Mouse (Mus musculus) stomach, embryonic 16.5 days (tissue): ENCODE data around the gene Faim. TPM values are rescaled to one million over a fixed set of nuclear protein-coding genes. Genes with fewer than 3 reads are reported as not detected.

Experiments used
- ATAC-seq: fragments of 200-750 bp; cut with Nextera tagmentation; 2 replicates; pipeline ENCODE4 v1.8.0; 2017; ENCODE audit warnings: moderate number of reproducible peaks, moderate TSS enrichment; ENCODE audit not compliant: insufficient read depth, low FRiP score
- H3K27ac ChIP-seq: fragments of 300-500 bp; sonication (generic); 2 replicates; pipeline ENCODE4 v1.5.1; 2014; ENCODE audit warnings: low read length
- H3K27me3 ChIP-seq: fragments of 300-500 bp; sonication (generic); 2 replicates; pipeline ENCODE4 v1.6.1; 2014; ENCODE audit warnings: low read length, control low read depth, mixed read lengths; ENCODE audit not compliant: control insufficient read depth, insufficient read depth
- H3K36me3 ChIP-seq: fragments of 300-500 bp; sonication (generic); 2 replicates; pipeline ENCODE4 v1.6.1; 2014; ENCODE audit warnings: low read length; ENCODE audit not compliant: control insufficient read depth, insufficient read depth
- H3K4me1 ChIP-seq: fragments of 300-500 bp; sonication (generic); 2 replicates; pipeline ENCODE4 v1.6.1; 2014; ENCODE audit warnings: low read length, control low read depth, mixed read lengths; ENCODE audit not compliant: control insufficient read depth, insufficient read depth
- H3K4me2 ChIP-seq: fragments of 300-500 bp; sonication (generic); 2 replicates; pipeline ENCODE4 v1.6.1; 2014; ENCODE audit warnings: low read depth, low read length, mixed read lengths
- H3K4me3 ChIP-seq: fragments of 300-500 bp; sonication (generic); replicated peaks from 2 replicates; pipeline ENCODE4 v1.5.1; 2014; ENCODE audit warnings: mild to moderate bottlenecking, low read length
- H3K9ac ChIP-seq: fragments of 300-500 bp; sonication (generic); 2 replicates; pipeline ENCODE4 v1.6.1; 2014; ENCODE audit warnings: low read length
- H3K9me3 ChIP-seq: fragments of 300-500 bp; sonication (generic); replicated peaks from 2 replicates; pipeline ENCODE4 v1.6.1; 2016; ENCODE audit warnings: low read length, control low read depth; ENCODE audit not compliant: control insufficient read depth
- WGBS: fragments of 180-500 bp; shearing (Covaris S2); extraction: QIAGEN DNeasy Blood & Tissue Kit; methylation state at CpG from one replicate; pipeline ENCODE4 v1.1.7; 2014; 5-methylcytosine and 5-hydroxymethylcytosine counted together
- polyA plus RNA-seq: library from polyadenylated mRNA; unstranded; fragments of >200 nt; fragmentation: Nextera tagmentation; extraction: Ambion mirVana; gene quantifications from 2 replicates; pipeline ENCODE4 v1.2.1, GENCODE M21; 2015

The Faim gene
- 31.7 and 37.9 TPM in 2 replicates for polyA plus RNA-seq

DNA sequence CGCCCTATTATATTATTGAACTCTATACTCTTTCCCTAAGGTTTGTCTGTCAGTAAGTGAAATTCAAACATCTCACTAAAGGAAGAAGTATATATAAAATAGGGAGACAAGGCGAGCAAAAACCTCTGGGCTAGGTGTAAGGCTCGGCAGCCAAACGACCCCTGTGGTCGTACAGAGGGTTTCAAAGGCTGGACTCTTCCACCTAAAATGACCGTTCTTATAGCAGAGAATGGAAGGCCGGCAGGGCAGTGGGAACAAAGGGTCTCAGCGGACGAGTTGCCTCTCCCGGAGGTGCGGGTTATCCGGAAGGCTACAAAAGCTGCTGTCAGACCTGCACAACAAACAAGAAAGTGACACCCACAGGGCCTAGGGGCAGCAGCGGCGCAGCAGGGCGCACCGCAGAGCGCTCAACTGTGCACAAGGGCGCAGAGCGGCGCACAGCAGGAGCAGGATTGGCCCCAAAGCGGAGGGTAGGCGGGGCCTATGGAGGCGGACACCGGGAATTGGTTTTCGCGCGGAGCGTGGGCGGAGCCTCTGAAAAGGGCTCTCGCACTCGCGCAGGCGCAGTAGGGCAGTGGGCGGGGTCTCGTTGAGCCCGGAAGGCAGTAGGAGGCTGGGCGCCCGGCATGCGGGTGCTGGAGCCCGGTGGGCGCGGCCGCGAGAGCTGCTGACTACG lies at the start of gene Faim:
Gene Faim, plus strand, starts transcription at position 574 of the 676 bp plus-strand sequence.
- 0 out of 2 replicates have a peak within 1 kb of the TSS, but pooled peaks have one; percentile 39 for H3K27ac ChIP-seq
- H3K4me2 ChIP-seq, result peak within 1 kb of the TSS; percentile 87
- ATAC-seq, result peak; percentile 99
- H3K9ac ChIP-seq, result peak within 1 kb of the TSS; percentile 81
- H3K4me3 ChIP-seq, result peak within 1 kb of the TSS; percentile 84
- peaks cover 5% of the 10 kb centered on the region for H3K27me3 ChIP-seq
- H3K9me3 ChIP-seq, result no peaks in the 10 kb centered on the region
- WGBS, result 1% methylated on average over 45 of the region's 45 CpGs
- H3K4me1 ChIP-seq, result no peaks in the 10 kb centered on the region; the same call in 1 of the 2 replicates
- H3K36me3 ChIP-seq, result no peaks in the 10 kb centered on the region

- Histone ChIP-seq H3K9me3 (no peaks in the 10 kb centered on the region), H3K27ac (no peak overlapping the region), H3K4me3 (no peak overlapping the region), H3K4me2 (no peak overlapping the region), H3K36me3 (no peaks in the 10 kb centered on the region), H3K27me3 (no peaks in the 10 kb centered on the region), H3K9ac (no peak overlapping the region), H3K4me1 (no peaks in the 10 kb centered on the region)
- ATAC-seq, result no peak
- 20% methylated on average over 2 of the region's 2 CpGs for WGBS
Observed at GRCm38 (mm10) chr9:98939290-98939689, 46.9 kb upstream of the Faim start.

DNA sequence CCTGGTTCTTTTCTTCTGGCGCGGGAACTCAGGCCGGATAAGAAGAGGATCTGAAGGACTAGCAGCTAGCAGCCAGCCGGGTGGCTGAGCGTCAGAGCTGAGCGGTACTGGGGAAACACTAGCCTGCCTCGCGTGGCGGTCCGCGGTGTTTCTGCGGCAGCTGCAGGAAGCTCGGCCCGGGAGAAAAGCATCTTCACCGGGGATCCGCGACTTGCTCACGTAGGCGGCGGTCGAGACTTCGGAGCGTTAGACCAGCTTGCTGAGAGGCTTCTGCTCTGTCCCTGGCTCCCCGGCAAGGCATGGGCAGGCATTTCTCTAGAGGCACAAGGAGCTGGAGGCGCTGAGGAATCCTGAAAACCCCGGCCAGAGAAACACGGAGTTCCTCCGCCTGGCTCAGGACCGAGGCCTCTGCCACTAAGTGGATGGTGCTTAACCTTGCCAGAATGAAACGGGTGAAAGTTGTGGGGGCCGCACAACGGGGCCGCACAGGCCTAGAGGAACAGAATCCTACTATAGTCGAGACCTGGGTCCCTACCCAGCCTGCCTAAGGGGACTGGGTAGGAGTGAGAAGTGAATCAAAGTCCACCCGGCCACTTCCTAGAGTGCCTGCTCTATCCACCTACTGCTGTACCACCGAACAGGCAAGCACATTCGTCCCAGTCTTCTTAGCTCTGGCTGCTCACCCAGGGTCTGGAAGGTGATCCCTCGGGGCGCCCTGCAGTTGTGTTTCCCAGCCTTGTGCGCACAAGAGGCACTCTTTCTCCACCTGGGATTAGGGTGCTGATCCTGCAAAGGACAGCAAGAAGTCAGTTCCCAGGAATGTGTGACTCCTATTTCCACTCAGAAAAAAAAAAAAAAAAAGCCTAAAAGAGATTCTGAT lies 33.8 kb upstream of the Faim start:
- Histone ChIP-seq H3K4me2 (0 out of 2 replicates have a peak overlapping the region, but pooled peaks have one; percentile 9), H3K9me3 (no peaks in the 10 kb centered on the region), H3K4me3 (0 out of 2 replicates have a peak overlapping the region, but pooled peaks have one; percentile 4), H3K9ac (no peak overlapping the region), H3K4me1 (peaks cover 25% of the 10 kb centered on the region), H3K36me3 (no peaks in the 10 kb centered on the region), H3K27ac (no peak overlapping the region), H3K27me3 (peaks cover 67% of the 10 kb centered on the region)
- no peak for ATAC-seq
- under 1% methylated on average over 40 of the region's 40 CpGs for WGBS

DNA sequence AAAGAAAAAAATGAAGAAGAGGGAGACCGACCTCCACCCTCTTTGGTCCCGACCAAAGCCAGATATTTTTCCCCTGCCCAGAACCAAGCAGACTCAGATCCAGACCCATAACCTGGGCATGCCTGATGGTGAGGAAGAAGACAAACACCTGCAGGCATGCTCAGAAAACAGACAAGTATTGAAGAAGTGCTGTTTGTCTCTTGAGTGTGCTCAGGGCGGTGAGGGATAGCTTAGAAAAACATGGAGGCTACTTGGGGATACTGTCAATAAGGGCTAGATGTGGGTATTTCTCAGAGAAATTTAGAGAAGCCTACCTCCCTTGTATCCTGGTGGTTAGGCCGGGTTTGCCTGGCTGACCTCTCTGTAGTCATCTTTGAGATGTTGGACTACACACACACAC lies 32.9 kb upstream of the Faim start:
- Histone ChIP-seq H3K36me3 (no peaks in the 10 kb centered on the region), H3K4me2 (no peak overlapping the region), H3K27me3 (peaks cover 72% of the 10 kb centered on the region), H3K9me3 (no peaks in the 10 kb centered on the region), H3K9ac (no peak overlapping the region), H3K4me3 (no peak overlapping the region), H3K4me1 (peaks cover 25% of the 10 kb centered on the region), H3K27ac (no peak overlapping the region)
- WGBS, result 5% methylated on average over 4 of the region's 4 CpGs
- no peak for ATAC-seq

DNA sequence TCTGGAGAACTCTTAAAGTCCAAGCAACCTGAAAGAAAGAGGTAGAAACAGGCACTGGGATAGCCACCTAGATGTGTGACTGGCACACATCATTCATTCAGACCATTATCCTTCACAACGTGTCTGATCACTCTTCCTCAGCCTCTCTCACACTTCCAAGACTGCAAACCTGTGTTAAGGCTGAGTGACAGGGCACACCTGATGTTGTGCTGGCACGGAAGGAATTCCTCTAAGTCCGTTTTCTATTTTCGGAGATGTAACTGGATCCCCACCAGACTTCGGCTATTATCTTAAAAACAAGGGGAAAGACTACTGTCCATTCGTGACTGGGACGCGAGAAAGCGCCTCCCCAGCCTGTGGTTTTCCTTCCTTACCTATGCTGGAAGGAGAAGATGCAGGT lies 32.3 kb upstream of the Faim start:
- no peak for ATAC-seq
- no peak overlapping the region for H3K9ac ChIP-seq
- WGBS, result 2% methylated on average over 9 of the region's 9 CpGs
- peaks cover 25% of the 10 kb centered on the region for H3K4me1 ChIP-seq
- H3K4me3 ChIP-seq, result no peak overlapping the region
- no peaks in the 10 kb centered on the region for H3K36me3 ChIP-seq
- peaks cover 77% of the 10 kb centered on the region for H3K27me3 ChIP-seq
- H3K27ac ChIP-seq, result no peak overlapping the region
- no peak overlapping the region for H3K4me2 ChIP-seq
- no peaks in the 10 kb centered on the region for H3K9me3 ChIP-seq

GRCm38 (mm10) chr9:98954391-98955102 lies 31.6 kb upstream of the Faim start:
- Histone ChIP-seq H3K27me3 (peaks cover 85% of the 10 kb centered on the region), H3K4me1 (peaks cover 25% of the 10 kb centered on the region), H3K9ac (no peak overlapping the region), H3K27ac (no peak overlapping the region), H3K4me3 (peak overlapping the region; percentile 42), H3K4me2 (peak overlapping the region; percentile 70), H3K36me3 (no peaks in the 10 kb centered on the region), H3K9me3 (no peaks in the 10 kb centered on the region)
- WGBS, result 2% methylated on average over 33 of the region's 33 CpGs
- ATAC-seq, result no peak

DNA sequence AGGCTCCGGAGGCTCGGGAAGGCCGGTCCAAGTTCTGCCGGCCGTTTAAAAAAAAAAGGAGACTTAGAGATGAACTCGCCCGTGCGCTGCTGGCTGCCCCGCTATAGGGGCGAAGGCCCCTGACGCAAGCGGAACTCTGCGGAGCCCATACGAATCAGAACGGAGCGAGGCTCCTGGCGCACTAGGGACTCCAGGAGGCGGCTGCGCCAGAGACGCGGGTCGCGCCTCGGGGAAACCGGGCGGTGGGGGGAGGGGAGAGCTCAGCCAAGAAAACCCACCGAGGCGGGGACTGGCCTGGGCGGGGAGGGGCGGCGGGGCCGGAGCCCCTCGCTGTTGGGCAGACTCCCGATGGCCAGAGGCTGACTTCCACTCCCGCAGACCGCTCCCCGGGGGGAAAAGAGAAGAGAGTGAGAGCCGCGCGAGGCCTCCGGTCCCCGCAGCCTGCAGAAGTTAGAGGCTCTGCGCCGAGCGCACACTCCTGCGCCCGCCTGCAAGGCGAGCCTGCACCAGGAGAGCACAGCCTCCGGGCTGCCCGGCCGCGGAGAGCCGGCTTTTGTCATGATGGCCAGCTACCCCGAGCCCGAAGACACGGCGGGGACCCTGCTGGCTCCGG lies 31.0 kb upstream of the Faim start, which contains the start of gene Foxl2:
Gene Foxl2, plus strand, starts transcription at position 186 of the 613 bp plus-strand sequence.
- no peak within 1 kb of the TSS for H3K27ac ChIP-seq
- peak within 1 kb of the TSS; percentile 70 for H3K4me2 ChIP-seq
- no peaks in the 10 kb centered on the region for H3K9me3 ChIP-seq
- peak; percentile 35; the same call in 1 of the 2 replicates for ATAC-seq
- peak within 1 kb of the TSS; percentile 42 for H3K4me3 ChIP-seq
- H3K27me3 ChIP-seq, result peaks cover 91% of the 10 kb centered on the region
- no peaks in the 10 kb centered on the region for H3K36me3 ChIP-seq
- WGBS, result under 1% methylated on average over 50 of the region's 58 CpGs
- H3K9ac ChIP-seq, result peak within 1 kb of the TSS; percentile 14; the same call in 1 of the 2 replicates
- H3K4me1 ChIP-seq, result peaks cover 25% of the 10 kb centered on the region

DNA sequence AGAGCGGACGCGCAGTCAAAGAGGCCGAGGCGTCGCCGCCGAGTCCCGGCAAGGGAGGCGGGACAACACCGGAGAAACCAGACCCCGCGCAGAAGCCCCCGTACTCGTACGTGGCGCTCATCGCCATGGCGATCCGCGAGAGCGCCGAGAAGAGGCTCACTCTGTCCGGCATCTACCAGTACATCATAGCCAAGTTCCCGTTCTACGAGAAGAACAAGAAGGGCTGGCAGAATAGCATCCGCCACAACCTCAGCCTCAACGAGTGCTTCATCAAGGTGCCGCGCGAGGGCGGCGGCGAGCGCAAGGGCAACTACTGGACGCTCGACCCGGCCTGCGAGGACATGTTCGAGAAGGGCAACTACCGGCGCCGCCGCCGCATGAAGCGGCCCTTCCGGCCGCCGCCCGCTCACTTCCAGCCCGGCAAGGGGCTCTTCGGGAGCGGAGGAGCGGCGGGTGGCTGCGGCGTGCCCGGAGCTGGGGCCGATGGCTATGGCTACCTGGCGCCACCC lies 30.4 kb upstream of the Faim start:
- H3K9ac ChIP-seq, result peak overlapping the region; percentile 14; the same call in 1 of the 2 replicates
- peak; percentile 19; the same call in 1 of the 2 replicates for ATAC-seq
- under 1% methylated on average over 60 of the region's 60 CpGs for WGBS

More for the DNA sequence above, 30.4 kb upstream of the Faim start:
- peaks cover 25% of the 10 kb centered on the region for H3K4me1 ChIP-seq
- peak overlapping the region; percentile 70 for H3K4me2 ChIP-seq
- no peaks in the 10 kb centered on the region for H3K9me3 ChIP-seq
- no peaks in the 10 kb centered on the region for H3K36me3 ChIP-seq
- no peak overlapping the region for H3K27ac ChIP-seq
- H3K4me3 ChIP-seq, result peak overlapping the region; percentile 42
- peaks cover 92% of the 10 kb centered on the region for H3K27me3 ChIP-seq
